ENCODE assay signal across 23 mouse cellular contexts in the genomic region with DNA sequence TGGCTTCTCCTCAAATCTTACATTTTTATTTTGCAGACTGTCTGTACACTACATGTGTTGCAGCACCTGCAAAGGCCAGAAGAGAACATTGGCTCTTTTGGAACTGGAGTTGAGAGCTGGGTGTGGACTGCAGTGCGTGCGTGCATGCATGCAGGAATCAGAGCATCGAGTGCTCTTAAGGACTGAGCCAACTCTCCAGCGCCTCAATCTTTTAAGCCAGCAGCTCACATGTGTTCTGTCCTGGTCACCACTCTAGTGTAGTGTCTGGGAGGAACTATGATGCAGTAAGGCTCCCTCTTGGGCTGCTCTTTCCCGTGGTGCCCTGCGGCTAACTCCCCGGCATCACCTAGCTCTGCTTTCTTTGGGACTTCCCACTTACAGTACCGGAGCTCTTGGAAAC.
"Had no signal": no experiment of that assay in that cellular context is flagged by ENCODE, and none has a peak within 500 bp of the region (broad histone marks: within the 10 kb centered on the region; RNA-seq: fewer than 3 reads in every experiment).

No protein-coding gene starts in this region.

- H3K4me2 ChIP-seq: heart, embryonic 11.5 days; heart, embryonic 13.5 days; heart, embryonic 15.5 days; hindbrain, embryonic 13.5 days; hindbrain, embryonic 15.5 days; kidney, embryonic 15.5 days; limb, embryonic 13.5 days; limb, embryonic 15.5 days; liver, embryonic 12.5 days had no signal

- DNase-seq: gastrocnemius, postnatal 14 days; heart, adult 11 months; heart, adult 2 months; heart, postnatal 14 days; heart, postnatal 36 days; kidney, adult 11 months; kidney, adult 2 months; kidney, adult 9 months; kidney, postnatal 14 days; kidney, postnatal 36 days; layer of hippocampus, adult 9-11 months; layer of hippocampus, postnatal 36 days had no signal

- H3K27ac ChIP-seq: heart, adult 2 months; heart, embryonic 13.5 days; hindbrain, embryonic 13.5 days; hindbrain, embryonic 15.5 days; hindbrain, postnatal 0 days; kidney, embryonic 15.5 days; limb, embryonic 13.5 days; limb, embryonic 15.5 days; liver, embryonic 12.5 days had no signal

- H3K4me3 ChIP-seq: heart, adult 2 months; heart, embryonic 13.5 days; heart, embryonic 15.5 days; hindbrain, embryonic 13.5 days; hindbrain, embryonic 15.5 days; kidney, embryonic 15.5 days; limb, embryonic 13.5 days; limb, embryonic 15.5 days; liver, embryonic 12.5 days had no signal

- H3K27me3 ChIP-seq: heart, embryonic 13.5 days; heart, embryonic 15.5 days; hindbrain, embryonic 13.5 days; hindbrain, embryonic 15.5 days; kidney, embryonic 15.5 days; limb, embryonic 13.5 days; limb, embryonic 15.5 days; liver, embryonic 12.5 days had no signal

- ATAC-seq: hindbrain, postnatal 0 days; intestine, embryonic 16.5 days; liver, embryonic 12.5 days had no signal

- H3K9me3 ChIP-seq: heart, embryonic 13.5 days; heart, embryonic 15.5 days; hindbrain, embryonic 13.5 days; hindbrain, embryonic 15.5 days; kidney, embryonic 15.5 days; limb, embryonic 13.5 days; limb, embryonic 15.5 days; liver, embryonic 12.5 days had no signal

- H3K9ac ChIP-seq: heart, embryonic 13.5 days; heart, embryonic 15.5 days; hindbrain, embryonic 13.5 days; hindbrain, embryonic 15.5 days; kidney, embryonic 15.5 days; limb, embryonic 13.5 days; limb, embryonic 15.5 days; liver, embryonic 12.5 days had no signal
